Mouse (Mus musculus) macrophage (primary cell): ENCODE data around the gene Txnip. TPM values are rescaled to one million over a fixed set of nuclear protein-coding genes. Genes with fewer than 3 reads are reported as not detected.

Source experiments
- H3K27ac ChIP-seq: fragments of 350-480 bp; formaldehyde crosslinking; 2 replicates; pipeline ENCODE4 v1.9.0; 2021
- H3K36me3 ChIP-seq: fragments of 350-480 bp; formaldehyde crosslinking; 2 replicates; pipeline ENCODE4 v1.9.0; 2021; ENCODE audit errors: inconsistent target
- H3K4me3 ChIP-seq: fragments of 350-480 bp; formaldehyde crosslinking; 2 replicates; pipeline ENCODE4 v1.9.0; 2021; ENCODE audit errors: inconsistent target
- H3K79me2 ChIP-seq: fragments of 350-480 bp; formaldehyde crosslinking; 2 replicates; pipeline ENCODE4 v1.9.0; 2021; ENCODE audit errors: inconsistent target
- WGBS: methylation state at CpG from one replicate; pipeline ENCODE4 v1.1.7; 2026; ENCODE audit warnings: inconsistent platforms; ENCODE audit not compliant: missing documents; 5-methylcytosine and 5-hydroxymethylcytosine counted together
- polyA plus RNA-seq: library from polyadenylated mRNA; stranded (reverse); fragments of 250-400 nt; gene quantifications from 3 replicates; pipeline ENCODE4 v1.2.4, GENCODE M21; 2018; ENCODE audit warnings: inconsistent platforms

The Txnip gene
- polyA plus RNA-seq, 1 experiment from 2014 or later = 198 TPM

- H3K79me2 ChIP-seq = no peaks in the 10 kb centered on the region
- no peak overlapping the region for H3K27ac ChIP-seq
- no peak overlapping the region for H3K4me3 ChIP-seq
- 92% methylated on average over 5 of the region's 8 CpGs for WGBS
- H3K36me3 ChIP-seq = no peaks in the 10 kb centered on the region
Measured at GRCm38 (mm10) chr3:96542554-96542953, 15.2 kb upstream of the Txnip start.

- no peaks in the 10 kb centered on the region for H3K36me3 ChIP-seq
- WGBS = 92% methylated on average over 11 of the region's 11 CpGs
- no peak overlapping the region for H3K27ac ChIP-seq
- no peaks in the 10 kb centered on the region for H3K79me2 ChIP-seq
- H3K4me3 ChIP-seq = no peak overlapping the region
Measured at GRCm38 (mm10) chr3:96543345-96543744, 14.4 kb upstream of the Txnip start.

- Histone ChIP-seq H3K79me2 (no peaks in the 10 kb centered on the region), H3K27ac (no peak overlapping the region), H3K36me3 (no peaks in the 10 kb centered on the region), H3K4me3 (no peak overlapping the region)
- WGBS = 20% methylated on average over 1 of the region's 1 CpGs
Measured at GRCm38 (mm10) chr3:96545565-96545964, 12.2 kb upstream of the Txnip start.

GRCm38 (mm10) chr3:96546880-96547279 is 10.9 kb upstream of the Txnip start:
- no peaks in the 10 kb centered on the region for H3K79me2 ChIP-seq
- H3K4me3 ChIP-seq = no peak overlapping the region
- 34% methylated on average over 4 of the region's 4 CpGs for WGBS

GRCm38 (mm10) chr3:96547389-96547960 is 10.3 kb upstream of the Txnip start:
- 18% methylated on average over 13 of the region's 14 CpGs for WGBS
- no peak overlapping the region for H3K27ac ChIP-seq

More at GRCm38 (mm10) chr3:96546880-96547279, 10.9 kb upstream of the Txnip start:
- no peak overlapping the region for H3K27ac ChIP-seq
- no peaks in the 10 kb centered on the region for H3K36me3 ChIP-seq

GRCm38 (mm10) chr3:96548824-96549223 is 8.9 kb upstream of the Txnip start:
- Histone ChIP-seq H3K4me3 (no peak overlapping the region), H3K79me2 (no peaks in the 10 kb centered on the region), H3K27ac (no peak overlapping the region), H3K36me3 (no peaks in the 10 kb centered on the region)
- WGBS = 95% methylated on average over 7 of the region's 7 CpGs

More at GRCm38 (mm10) chr3:96547389-96547960, 10.3 kb upstream of the Txnip start:
- H3K79me2 ChIP-seq = no peaks in the 10 kb centered on the region
- H3K4me3 ChIP-seq = no peak overlapping the region
- H3K36me3 ChIP-seq = no peaks in the 10 kb centered on the region

- H3K4me3 ChIP-seq = no peak overlapping the region
- 69% methylated on average over 4 of the region's 5 CpGs for WGBS
- H3K27ac ChIP-seq = no peak overlapping the region
- H3K36me3 ChIP-seq = no peaks in the 10 kb centered on the region
- no peaks in the 10 kb centered on the region for H3K79me2 ChIP-seq
Measured at GRCm38 (mm10) chr3:96549346-96549745, 8.4 kb upstream of the Txnip start.

- H3K4me3 ChIP-seq = no peak overlapping the region
- H3K27ac ChIP-seq = peak overlapping the region; percentile 39
- H3K79me2 ChIP-seq = no peaks in the 10 kb centered on the region
- WGBS = 9% methylated on average over 8 of the region's 8 CpGs
- no peaks in the 10 kb centered on the region for H3K36me3 ChIP-seq
Measured at GRCm38 (mm10) chr3:96551203-96551602, 6.6 kb upstream of the Txnip start.

- Histone ChIP-seq H3K79me2 (0 out of 2 replicates have a peak, but pooled peaks cover under 1% of the 10 kb centered on the region), H3K4me3 (no peak overlapping the region), H3K27ac (peak overlapping the region; percentile 39), H3K36me3 (no peaks in the 10 kb centered on the region)
- whole genome bisulfite sequencing = 28% methylated on average over 7 of the region's 7 CpGs
Measured at GRCm38 (mm10) chr3:96551890-96552289, 5.9 kb upstream of the Txnip start.

GRCm38 (mm10) chr3:96553601-96554000 is 4.2 kb upstream of the Txnip start:
- 0 out of 2 replicates have a peak overlapping the region, but pooled peaks have one; percentile 2 for H3K27ac ChIP-seq
- WGBS = 53% methylated on average over 6 of the region's 6 CpGs
- H3K4me3 ChIP-seq = no peak overlapping the region
- no peaks in the 10 kb centered on the region for H3K36me3 ChIP-seq
- H3K79me2 ChIP-seq = peaks cover 14% of the 10 kb centered on the region

- 82% methylated on average over 5 of the region's 6 CpGs for WGBS
Measured at GRCm38 (mm10) chr3:96554251-96554650, 3.5 kb upstream of the Txnip start.

GRCm38 (mm10) chr3:96555041-96555596 is 2.6 kb upstream of the Txnip start:
- Histone ChIP-seq H3K27ac (no peak overlapping the region), H3K79me2 (peaks cover 30% of the 10 kb centered on the region)

More at GRCm38 (mm10) chr3:96554251-96554650, 3.5 kb upstream of the Txnip start:
- peaks cover 21% of the 10 kb centered on the region for H3K79me2 ChIP-seq
- H3K4me3 ChIP-seq = no peak overlapping the region
- H3K27ac ChIP-seq = no peak overlapping the region
- H3K36me3 ChIP-seq = no peaks in the 10 kb centered on the region

GRCm38 (mm10) chr3:96555999-96556614 is 1.6 kb upstream of the Txnip start:
- peaks cover 39% of the 10 kb centered on the region for H3K79me2 ChIP-seq
- peak overlapping the region; percentile 95; the same call in 1 of the 2 replicates for H3K27ac ChIP-seq
- H3K4me3 ChIP-seq = peak overlapping the region; percentile 98
- H3K36me3 ChIP-seq = peaks cover 13% of the 10 kb centered on the region; the same call in 1 of the 2 replicates
- WGBS = 51% methylated on average over 15 of the region's 15 CpGs

More at GRCm38 (mm10) chr3:96555041-96555596, 2.6 kb upstream of the Txnip start:
- Histone ChIP-seq H3K36me3 (peaks cover 4% of the 10 kb centered on the region; the same call in 1 of the 2 replicates), H3K4me3 (no peak overlapping the region)
- 87% methylated on average over 12 of the region's 12 CpGs for WGBS

GRCm38 (mm10) chr3:96556651-96557635 is 814 bp upstream of the Txnip start:
- Histone ChIP-seq H3K36me3 (peaks cover 17% of the 10 kb centered on the region; the same call in 1 of the 2 replicates), H3K79me2 (peaks cover 48% of the 10 kb centered on the region), H3K27ac (peak overlapping the region; percentile 95), H3K4me3 (peak overlapping the region; percentile 98)
- WGBS = 1% methylated on average over 18 of the region's 22 CpGs
